Mouse (Mus musculus) MN1 (cell line): ENCODE results near the gene Crbn.

Experiments used
- DNase-seq: peaks from one replicate; pipeline ENCODE4 v3.0.0-alpha.2; 2016; ENCODE audit warnings: low spot score

Gene Crbn

GRCm38 (mm10) chr6:106799333-106800226, at the start of gene Crbn:
Gene Crbn (minus strand): TSS chr6:106800077.
- peak; percentile 89 for DNase-seq

DNA sequence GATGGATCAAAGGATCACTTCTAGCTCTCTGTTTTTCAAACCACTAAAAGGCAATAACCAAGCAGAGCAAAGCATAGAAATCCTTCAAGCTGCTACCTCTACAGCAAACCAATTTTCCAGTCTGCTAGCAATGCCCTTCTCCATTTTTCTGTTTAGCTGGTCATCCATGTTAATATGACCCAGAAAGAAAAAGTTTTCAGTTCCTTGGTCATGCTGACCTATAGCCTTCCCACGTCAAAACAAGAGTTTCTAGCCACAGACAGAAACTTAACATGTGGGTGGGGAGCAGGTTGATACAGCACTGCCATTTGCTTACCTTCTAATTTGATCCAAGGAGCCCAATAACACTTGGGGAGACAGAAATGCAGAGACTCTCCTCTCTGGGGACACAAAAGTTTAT, 40.3 kb upstream of the Crbn start:
- DNase-seq = no peak

GRCm38 (mm10) chr6:106838053-106838452, 38.2 kb upstream of the Crbn start:
- no peak for DNase-seq

GRCm38 (mm10) chr6:106835316-106835715, 35.4 kb upstream of the Crbn start:
- DNase-seq = no peak

GRCm38 (mm10) chr6:106822329-106822728, 22.5 kb upstream of the Crbn start:
- no peak for DNase-seq

- DNase-seq = no peak
These were observed 20.7 kb upstream of the Crbn start for GRCm38 (mm10) chr6:106820566-106820965.

- DNase-seq = no peak
These were observed 20.0 kb upstream of the Crbn start for GRCm38 (mm10) chr6:106819906-106820305.

- DNase-seq = no peak
These were observed 19.4 kb upstream of the Crbn start for GRCm38 (mm10) chr6:106819246-106819645.

- DNase-seq = no peak
These were observed 10.8 kb upstream of the Crbn start for GRCm38 (mm10) chr6:106810686-106811085.

GRCm38 (mm10) chr6:106809161-106809560, 9.3 kb upstream of the Crbn start:
- no peak for DNase-seq

- peak; percentile 57 for DNase-seq
These were observed 5.0 kb upstream of the Crbn start for GRCm38 (mm10) chr6:106804904-106805303.

GRCm38 (mm10) chr6:106800227-106800557, 315 bp upstream of the Crbn start:
- DNase-seq = no peak

- DNase-seq = no peak
These were observed 5.6 kb downstream of the Crbn start for GRCm38 (mm10) chr6:106794094-106794814.

DNA sequence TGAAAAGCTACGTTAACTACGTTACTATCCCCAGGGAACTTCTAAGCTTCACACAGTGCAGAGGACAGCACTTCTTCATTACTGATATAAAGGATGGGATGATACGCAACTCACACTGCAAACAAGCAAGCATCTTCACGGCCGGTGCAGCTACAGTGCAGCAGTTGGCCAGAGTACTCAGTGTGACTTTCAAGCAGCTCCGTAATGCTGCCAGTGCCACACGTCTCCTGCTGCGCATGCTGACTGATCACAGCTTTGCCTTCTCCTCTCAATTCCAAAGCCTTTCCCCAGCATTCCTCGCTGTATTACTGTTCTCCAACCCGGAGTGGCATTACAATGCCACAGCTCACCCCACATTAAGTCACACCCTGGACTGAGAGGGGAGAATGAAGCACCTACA, 6.3 kb downstream of the Crbn start:
- DNase-seq = no peak

- no peak for DNase-seq
These were observed 6.8 kb downstream of the Crbn start for GRCm38 (mm10) chr6:106793088-106793487.

DNA sequence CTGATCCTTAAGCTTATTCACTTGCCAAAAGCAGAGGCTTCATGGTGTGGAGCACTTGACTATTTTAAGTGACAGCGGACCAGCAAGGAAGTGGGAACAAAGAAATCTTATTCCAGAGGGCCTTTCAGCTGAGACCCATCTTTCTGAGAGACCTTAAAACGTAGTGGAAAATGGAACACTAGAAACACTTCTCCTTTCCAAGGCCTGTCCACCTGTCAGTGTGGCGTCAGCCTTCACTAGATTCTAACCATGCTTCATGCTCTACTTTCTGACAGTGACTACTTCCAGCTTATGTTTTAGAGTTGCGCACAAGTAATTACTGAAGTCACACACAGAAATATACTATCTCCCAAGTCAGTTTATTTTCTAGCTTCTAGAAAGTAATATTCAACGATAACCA, 7.4 kb downstream of the Crbn start:
- no peak for DNase-seq

- DNase-seq = no peak
These were observed 8.4 kb downstream of the Crbn start for GRCm38 (mm10) chr6:106791429-106791828.

GRCm38 (mm10) chr6:106787138-106787537, 12.7 kb downstream of the Crbn start:
- DNase-seq = no peak

DNA sequence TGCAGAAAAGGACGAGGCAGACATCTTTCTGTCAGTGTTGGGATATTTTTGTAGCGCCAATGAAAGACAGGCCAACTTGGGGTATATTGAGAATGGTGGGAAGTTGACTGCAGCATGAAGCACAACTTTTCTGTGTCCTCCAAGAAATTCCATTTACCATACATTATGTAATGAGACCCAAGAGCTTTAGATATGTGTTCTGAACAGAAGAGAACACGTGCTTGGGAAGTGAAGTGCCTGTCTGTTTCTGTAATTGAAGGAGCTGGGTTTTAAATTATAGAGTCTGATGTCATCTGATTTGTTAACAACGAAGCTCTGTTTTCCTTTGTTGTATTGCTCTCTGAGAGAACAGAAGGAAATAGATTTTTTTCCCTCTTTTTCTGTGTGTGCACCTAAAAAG, 29.8 kb downstream of the Crbn start:
- DNase-seq = peak; percentile 31

GRCm38 (mm10) chr6:106769290-106769866, 30.5 kb downstream of the Crbn start:
- no peak for DNase-seq

DNA sequence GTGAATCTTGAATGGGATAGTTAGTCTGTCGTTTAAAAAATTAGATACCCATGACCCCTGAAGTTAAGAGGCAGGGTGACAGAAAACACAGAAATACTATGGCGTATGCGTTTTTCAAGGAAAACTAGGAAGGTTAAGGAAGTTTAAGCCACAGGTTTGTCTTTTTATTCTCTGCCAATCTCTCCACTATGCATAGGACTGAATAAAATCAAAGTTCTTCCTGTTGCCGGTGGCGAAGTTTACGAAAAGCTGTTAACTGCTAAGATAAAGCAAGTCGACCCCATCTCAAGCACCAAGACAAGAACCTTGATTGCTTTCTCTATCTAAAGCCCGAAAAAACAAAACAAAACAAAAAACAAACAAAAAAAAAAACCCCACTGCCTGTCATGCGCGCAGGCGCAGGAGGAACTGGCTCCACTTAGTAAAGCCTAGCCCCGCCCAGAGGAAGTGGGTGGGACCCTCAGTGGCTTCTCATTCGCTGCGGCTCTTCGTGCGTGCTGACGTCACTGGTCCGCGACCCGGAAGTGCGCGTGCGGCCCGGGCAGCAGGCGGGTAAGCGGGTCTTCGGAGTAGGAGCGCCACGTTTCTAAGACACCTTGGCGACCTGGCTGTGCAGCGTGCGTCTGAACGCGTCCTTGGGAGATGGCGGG, 31.1 kb downstream of the Crbn start, which contains the start of gene Trnt1:
TSS of gene Trnt1 (plus strand) at position 481 of the 650 bp plus-strand sequence.
- peak; percentile 96 for DNase-seq

- DNase-seq = no peak
These were observed 33.1 kb downstream of the Crbn start for GRCm38 (mm10) chr6:106766774-106767173.
